Comparison of ENCODE assay signal across 14 mouse cellular contexts in genomic region chr13:110642792-110643191, GRCm38 (mm10).
A peak's percentile ranks its signal among the peaks of the same experiment; 100 is the strongest.
DNase-seq lines count a peak whose midpoint lies in the region; TF ChIP-seq lines count a peak whose summit lies in the region.
"Had no signal": no experiment of that assay in that cellular context is flagged by ENCODE, and none has a peak within 500 bp of the region (broad histone marks: within the 10 kb centered on the region; RNA-seq: fewer than 3 reads in every experiment).

No protein-coding gene starts in this region.

- no peak overlapping the region for H3K4me3 ChIP-seq in heart, embryonic 10.5 days
- no peak overlapping the region for H3K4me3 ChIP-seq in left cerebral cortex, adult 2 months
- H3K4me3 ChIP-seq: limb, embryonic 12.5 days; midbrain, embryonic 12.5 days had no signal

- DNase-seq in heart, embryonic 10.5 days (ENCODE audit: low spot score) = no peak
- DNase-seq in heart, postnatal 10 days = no peak
- no peak for DNase-seq in left cerebral cortex, adult 2 months (ENCODE audit: extremely low spot score in 1 of 2, low spot score in 2 of 2)
- no peak for DNase-seq in left cerebral cortex, postnatal 36 days (ENCODE audit: low spot score in 2 of 2)
- peak; percentile 9 for DNase-seq in retina, postnatal 1 day
- DNase-seq in retina, embryonic 14.5 days (ENCODE audit: low spot score) = no peak
- no peak for DNase-seq in testis, postnatal 10 days (ENCODE audit: low spot score)
- DNase-seq: cerebellum, adult 18-20 months; embryo, embryonic 11 days; liver, postnatal 0 days; right cerebral cortex, postnatal 14 days; thymus, postnatal 4 days had no signal

- intact Hi-C loops in heart, postnatal 10 days (cut with DNase I) = no loop called here
- intact Hi-C loops in left cerebral cortex, adult 2 months (cut with DNase I) = no loop called here
- intact Hi-C loops in left cerebral cortex, postnatal 36 days (cut with DNase I) = no loop called here

- WGBS in heart, embryonic 10.5 days = 86% methylated on average over 3 of the region's 3 CpGs

- peak overlapping the region; percentile 65; the same call in 1 of the 2 replicates for H3K27ac ChIP-seq in heart, embryonic 10.5 days
- peak overlapping the region; percentile 76; the same call in 1 of the 2 replicates for H3K27ac ChIP-seq in left cerebral cortex, adult 2 months
- H3K27ac ChIP-seq: limb, embryonic 12.5 days had no signal

- no peaks in the 10 kb centered on the region for H3K36me3 ChIP-seq in heart, embryonic 10.5 days
- H3K36me3 ChIP-seq: limb, embryonic 12.5 days; midbrain, embryonic 12.5 days had no signal

- H3K27me3 ChIP-seq in heart, embryonic 10.5 days (ENCODE audit: insufficient read depth, poor library complexity, severe bottlenecking) = no peaks in the 10 kb centered on the region
- H3K27me3 ChIP-seq: limb, embryonic 12.5 days had no signal

- no peaks in the 10 kb centered on the region for H3K9me3 ChIP-seq in heart, embryonic 10.5 days
- H3K9me3 ChIP-seq: limb, embryonic 12.5 days; midbrain, embryonic 12.5 days had no signal

- H3K4me1 ChIP-seq in heart, embryonic 10.5 days = peaks cover 10% of the 10 kb centered on the region; the same call in 1 of the 2 replicates
- H3K4me1 ChIP-seq: limb, embryonic 12.5 days had no signal

- no peak for TF ChIP-seq CTCF in left cerebral cortex, adult 2 months (IDR thresholded peaks at IDR 0.05)
